Mouse (Mus musculus): ENCODE measurements at regions not wholly inside any gene's neighbourhood (a gene's known extent, or its start where the extent isn't known, plus 50 kb on each side); places are given as distances from the start of the nearest gene placed in this dataset.

DNA sequence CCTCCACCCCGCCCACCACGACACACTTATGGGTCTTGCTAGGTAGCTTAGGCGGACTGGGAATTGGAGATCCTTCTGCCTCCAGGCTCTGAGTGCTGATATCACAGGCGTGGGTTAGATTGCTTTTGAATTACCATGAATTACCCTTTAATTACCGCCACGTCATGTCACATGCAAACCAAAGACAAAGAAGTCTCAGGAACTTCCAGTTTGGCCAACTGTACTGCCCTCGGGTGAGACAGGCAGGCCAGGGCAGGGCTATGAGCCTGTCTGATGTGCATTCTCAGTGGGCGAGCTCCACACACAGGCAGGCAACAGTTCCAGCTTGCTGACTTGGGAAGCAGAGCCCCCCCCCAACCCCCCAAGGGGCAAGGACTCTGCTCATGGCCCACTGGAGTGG, 101.3 kb upstream of the Slc22a23 start:
- TF ChIP-seq CTCF (IDR thresholded peaks at IDR 0.05; ENCODE audit: borderline replicate concordance, control insufficient read depth, extremely low read depth, insufficient read depth, low read length, poor library complexity) (no peak), POLR2A (IDR thresholded peaks at IDR 0.05; ENCODE audit: control insufficient read depth, extremely low read depth, insufficient read depth, low read length, poor library complexity) (no peak)

Data from thymus, adult 2 months (tissue).